Mouse (Mus musculus) cerebellum, adult 8-10 months (tissue): ENCODE data around the gene Fbrsl1.

Experiments
- DNase-seq: peaks from one replicate; pipeline ENCODE4 v3.0.0; 2022

Fbrsl1 gene

GRCm38 (mm10) chr5:110448436-110449134 is at the start of gene Fbrsl1:
Gene Fbrsl1, minus strand, starts transcription at chr5:110448503.
- DNase-seq, result peak; percentile 91

GRCm38 (mm10) chr5:110498071-110498470 is 49.8 kb upstream of the Fbrsl1 start:
- DNase-seq, result no peak

GRCm38 (mm10) chr5:110497556-110497955 is 49.3 kb upstream of the Fbrsl1 start:
- peak; percentile 15 for DNase-seq

GRCm38 (mm10) chr5:110495051-110495450 is 46.7 kb upstream of the Fbrsl1 start:
- DNase-seq, result no peak

- no peak for DNase-seq
Measured at GRCm38 (mm10) chr5:110494396-110494795, 46.1 kb upstream of the Fbrsl1 start.

GRCm38 (mm10) chr5:110493785-110494184 is 45.5 kb upstream of the Fbrsl1 start:
- peak; percentile 61 for DNase-seq

GRCm38 (mm10) chr5:110489639-110490038 is 41.3 kb upstream of the Fbrsl1 start:
- no peak for DNase-seq

GRCm38 (mm10) chr5:110487943-110488342 is 39.6 kb upstream of the Fbrsl1 start:
- DNase-seq, result no peak

- no peak for DNase-seq
Measured at GRCm38 (mm10) chr5:110486674-110487334, 38.5 kb upstream of the Fbrsl1 start.

GRCm38 (mm10) chr5:110484711-110485110 is 36.4 kb upstream of the Fbrsl1 start:
- no peak for DNase-seq

- DNase-seq, result no peak
Measured at GRCm38 (mm10) chr5:110479228-110479627, 30.9 kb upstream of the Fbrsl1 start.

- no peak for DNase-seq
Measured at GRCm38 (mm10) chr5:110474156-110474555, 25.9 kb upstream of the Fbrsl1 start.

GRCm38 (mm10) chr5:110472834-110473233 is 24.5 kb upstream of the Fbrsl1 start:
- no peak for DNase-seq

GRCm38 (mm10) chr5:110471981-110472476 is 23.7 kb upstream of the Fbrsl1 start:
- no peak for DNase-seq

- DNase-seq, result no peak
Measured at GRCm38 (mm10) chr5:110471285-110471684, 23.0 kb upstream of the Fbrsl1 start.

GRCm38 (mm10) chr5:110469227-110469925 is 21.1 kb upstream of the Fbrsl1 start:
- no peak for DNase-seq

- DNase-seq, result no peak
Measured at GRCm38 (mm10) chr5:110468296-110468695, 20.0 kb upstream of the Fbrsl1 start.

- DNase-seq, result no peak
Measured at GRCm38 (mm10) chr5:110467725-110468124, 19.4 kb upstream of the Fbrsl1 start.

- DNase-seq, result peak; percentile 43
Measured at GRCm38 (mm10) chr5:110466531-110467424, 18.5 kb upstream of the Fbrsl1 start.

GRCm38 (mm10) chr5:110462646-110463045 is 14.3 kb upstream of the Fbrsl1 start:
- DNase-seq, result no peak

- no peak for DNase-seq
Measured at GRCm38 (mm10) chr5:110458936-110459335, 10.6 kb upstream of the Fbrsl1 start.

- no peak for DNase-seq
Measured at GRCm38 (mm10) chr5:110455272-110455671, 7.0 kb upstream of the Fbrsl1 start.

GRCm38 (mm10) chr5:110449294-110449693 is 991 bp upstream of the Fbrsl1 start:
- DNase-seq, result no peak
